Mouse (Mus musculus) CH12.LX (cell line): ENCODE results near the gene Kcnn4. TPM values are rescaled to one million over a fixed set of nuclear protein-coding genes. Genes with fewer than 3 reads are reported as not detected.

Experiments used
- DNase-seq: peaks from one replicate; pipeline ENCODE4 v3.0.0-alpha.2; 2013; ENCODE audit errors: extremely low read depth
- H3K27ac ChIP-seq: 2 replicates; pipeline ENCODE4 v1.5.1; 2012; ENCODE audit warnings: low read depth, mild to moderate bottlenecking, control low read depth, moderate library complexity; ENCODE audit not compliant: insufficient read depth
- H3K27me3 ChIP-seq: replicated peaks from 2 replicates; pipeline ENCODE3; 2012; ENCODE audit warnings: inconsistent platforms
- H3K36me3 ChIP-seq, 2 experiments: replicated peaks in 1 of 2; 2 replicates each; pipeline versions ENCODE3 to v1.6.1; 2012; ENCODE audit warnings: inconsistent platforms in 1 of 2, low read length in 1 of 2, mild to moderate bottlenecking in 1 of 2, mixed read lengths in 1 of 2, moderate library complexity in 1 of 2; ENCODE audit not compliant: control insufficient read depth in 1 of 2, insufficient read depth in 1 of 2
- H3K4me1 ChIP-seq, 2 experiments: 2 replicates each; pipeline ENCODE4 v1.6.1; 2012; ENCODE audit warnings: inconsistent platforms in 1 of 2, moderate library complexity in 1 of 2; ENCODE audit not compliant: insufficient read depth in 2 of 2, control insufficient read depth in 1 of 2
- H3K4me2 ChIP-seq: 2 replicates; pipeline ENCODE4 v1.6.1; 2012; ENCODE audit warnings: low read depth, mild to moderate bottlenecking, control low read depth; ENCODE audit not compliant: poor library complexity, insufficient read depth, severe bottlenecking
- H3K4me3 ChIP-seq, 3 experiments: fragments of 150-350 bp in 1 of 3; sonication (generic) in 1 of 3; replicated peaks in 1 of 3; 2 replicates each; pipeline versions ENCODE3 to v1.5.1; 2011 to 2012; ENCODE audit warnings: low read depth in 2 of 3, low read length in 2 of 3, mild to moderate bottlenecking in 2 of 3, moderate library complexity in 2 of 3, control low read depth in 1 of 3, improper control_type of control experiment in 1 of 3, inconsistent platforms in 1 of 3, mixed read lengths in 1 of 3; ENCODE audit not compliant: poor library complexity in 1 of 3
- H3K79me2 ChIP-seq: replicated peaks from 2 replicates; pipeline ENCODE4 v1.6.1; 2012; ENCODE audit warnings: mild to moderate bottlenecking, moderate library complexity; ENCODE audit not compliant: control insufficient read depth, poor library complexity, insufficient read depth, severe bottlenecking; ENCODE audit errors: extremely low read depth
- H3K9ac ChIP-seq: 2 replicates; pipeline ENCODE4 v1.6.1; 2012; ENCODE audit warnings: low read depth, mild to moderate bottlenecking, control low read depth, moderate library complexity; ENCODE audit not compliant: insufficient read depth
- H3K9me3 ChIP-seq: replicated peaks from 2 replicates; pipeline ENCODE3; 2012; ENCODE audit warnings: low read length, inconsistent platforms, mixed read lengths
- CHD1 ChIP-seq: IDR thresholded peaks from 2 replicates; pipeline ENCODE4 v1.6.1; 2012; ENCODE audit warnings: low read depth, low read length, improper control_type of control experiment, inconsistent platforms
- CTCF ChIP-seq, 2 experiments: IDR thresholded peaks in 1 of 2; conservative IDR thresholded peaks in 1 of 2; 2 replicates each; pipeline ENCODE4 v1.5.1; 2011 to 2012; ENCODE audit warnings: low read depth in 2 of 2, low read length in 2 of 2, improper control_type of control experiment in 1 of 2, inconsistent platforms in 1 of 2, mild to moderate bottlenecking in 1 of 2, moderate library complexity in 1 of 2
- ELF1 ChIP-seq: IDR thresholded peaks from 2 replicates; pipeline ENCODE4 v1.6.1; 2014; ENCODE audit warnings: low read depth, mild to moderate bottlenecking, inconsistent platforms, low read length, improper control_type of control experiment
- EP300 ChIP-seq: IDR thresholded peaks from 2 replicates; pipeline ENCODE4 v1.6.1; 2011; ENCODE audit warnings: low read length, improper control_type of control experiment
- GABPA ChIP-seq: IDR thresholded peaks from 2 replicates; pipeline ENCODE4 v1.6.1; 2012; ENCODE audit warnings: low read depth, low read length, improper control_type of control experiment, inconsistent platforms; ENCODE audit not compliant: insufficient replicate concordance
- IRF4 ChIP-seq: IDR thresholded peaks from 2 replicates; pipeline ENCODE4 v1.6.1; 2014; ENCODE audit warnings: low read depth, mild to moderate bottlenecking, inconsistent platforms, low read length, improper control_type of control experiment
- JUND ChIP-seq: conservative IDR thresholded peaks from 2 replicates; pipeline ENCODE4 v1.6.1; 2011; ENCODE audit warnings: low read depth, low read length, improper control_type of control experiment
- MAFK ChIP-seq: IDR thresholded peaks from 2 replicates; pipeline ENCODE4 v1.6.1; 2011; ENCODE audit warnings: low read length, improper control_type of control experiment; ENCODE audit not compliant: insufficient replicate concordance
- MAX ChIP-seq: IDR thresholded peaks from 2 replicates; pipeline ENCODE4 v1.6.1; 2011; ENCODE audit warnings: low read length, improper control_type of control experiment
- MEF2A ChIP-seq: IDR thresholded peaks from 2 replicates; pipeline ENCODE4 v1.6.1; 2014; ENCODE audit warnings: low read depth, mild to moderate bottlenecking, inconsistent platforms, low read length, improper control_type of control experiment, borderline replicate concordance
- MXI1 ChIP-seq: IDR thresholded peaks from 2 replicates; pipeline ENCODE4 v1.6.1; 2011; ENCODE audit warnings: mild to moderate bottlenecking, low read depth, low read length, improper control_type of control experiment
- NELFE ChIP-seq: IDR thresholded peaks from 2 replicates; pipeline ENCODE4 v1.6.1; 2011; ENCODE audit warnings: low read depth, low read length, improper control_type of control experiment
- RAD21 ChIP-seq: IDR thresholded peaks from 2 replicates; pipeline ENCODE4 v1.6.1; 2011; ENCODE audit warnings: low read depth, mild to moderate bottlenecking, low read length, improper control_type of control experiment, moderate library complexity
- RCOR1 ChIP-seq: conservative IDR thresholded peaks from 2 replicates; pipeline ENCODE4 v1.6.1; 2012; ENCODE audit warnings: low read depth, mild to moderate bottlenecking, inconsistent platforms, low read length, improper control_type of control experiment
- SMC3 ChIP-seq: IDR thresholded peaks from 2 replicates; pipeline ENCODE4 v1.6.1; 2011; ENCODE audit warnings: low read depth, low read length, improper control_type of control experiment
- TBP ChIP-seq: conservative IDR thresholded peaks from 2 replicates; pipeline ENCODE4 v1.6.1; 2011; ENCODE audit warnings: low read depth, low read length, improper control_type of control experiment
- TCF12 ChIP-seq: IDR thresholded peaks from 2 replicates; pipeline ENCODE4 v1.6.1; 2014; ENCODE audit warnings: low read depth, mild to moderate bottlenecking, inconsistent platforms, low read length, improper control_type of control experiment
- USF1 ChIP-seq: IDR thresholded peaks from 2 replicates; pipeline ENCODE4 v1.6.1; 2014; ENCODE audit warnings: low read depth, mild to moderate bottlenecking, inconsistent platforms, low read length, improper control_type of control experiment
- ZC3H11A ChIP-seq: IDR thresholded peaks from 2 replicates; pipeline ENCODE4 v1.6.1; 2012; ENCODE audit warnings: low read depth, mild to moderate bottlenecking, inconsistent platforms, low read length, improper control_type of control experiment
- ZMIZ1 ChIP-seq: IDR thresholded peaks from 2 replicates; pipeline ENCODE4 v1.6.1; 2012; ENCODE audit warnings: low read depth, mild to moderate bottlenecking, inconsistent platforms, low read length, improper control_type of control experiment
- dilution Hi-C: fragments of 300-500 bp; cut with MboI; formaldehyde crosslinking; loops from 2 replicates; pipeline ENCODE4 v1.14.3; 2020; ENCODE audit warnings: low sequenced_read_pairs; ENCODE audit not compliant: extremely low pct_unique_long_range_greater_than_20kb, extremely low pct_ligation_motif_present
- in situ Hi-C: fragments of 300-500 bp; cut with MboI; formaldehyde crosslinking; loops from 3 replicates; pipeline ENCODE4 v1.14.3; 2019; ENCODE audit warnings: low sequenced_read_pairs, low pct_ligation_motif_present, low pct_unique_long_range_greater_than_20kb, mixed read lengths
- polyA plus RNA-seq: library from polyadenylated mRNA; unstranded; fragments of >175 nt; gene quantifications from 2 replicates; pipeline ENCODE4 v1.2.1, GENCODE M21; 2012; ENCODE audit warnings: low read depth; ENCODE audit not compliant: insufficient read length
- total RNA-seq, 2 experiments: library from RNA; depleted of rRNA; stranded (reverse); fragments of 300-350 nt in 1 of 2; fragments of >200 nt in 1 of 2; gene quantifications; 2 replicates each; pipeline ENCODE4 v1.2.3; 2012 to 2014

Kcnn4 gene
- total and polyA plus RNA-seq, 3 experiments: 8.2 to 12.9 (median 10.5) TPM

DNA sequence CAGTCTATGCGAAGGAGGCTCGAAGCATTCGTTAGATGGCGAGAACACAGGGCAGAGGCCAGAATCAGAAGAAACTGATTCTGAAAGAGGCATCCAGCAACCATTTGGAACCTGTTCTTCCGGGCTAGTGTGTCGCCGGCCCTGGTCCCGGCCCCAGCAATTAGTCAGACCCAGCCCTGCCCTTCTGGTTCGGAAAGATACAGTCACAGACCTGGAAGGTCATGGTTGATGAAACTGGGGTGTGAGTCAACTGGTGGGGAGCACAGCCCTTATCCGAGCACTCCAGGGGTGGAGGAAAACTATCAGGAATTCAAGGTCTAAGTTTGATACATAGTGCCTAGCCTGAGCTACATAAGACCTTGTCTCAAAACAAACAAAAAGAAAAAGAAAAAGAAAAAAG lies 14.0 kb upstream of the Kcnn4 start:
- no peaks in the 10 kb centered on the region for H3K79me2 ChIP-seq
- H3K9ac ChIP-seq: no peak overlapping the region
- TF ChIP-seq RCOR1 (no peak), GABPA (no peak), CHD1 (no peak), IRF4 (no peak), ELF1 (no peak), EP300 (no peak), JUND (no peak), MAX (no peak), TBP (no peak), CTCF (conservative IDR thresholded peaks at IDR 0.05 in 1 of 2, IDR thresholded peaks at IDR 0.05 in 1 of 2; ENCODE audit: low read depth in 2 of 2, low read length in 2 of 2) (no peak), MAFK (no peak), ZC3H11A (no peak), RAD21 (no peak), MXI1 (no peak), USF1 (no peak), SMC3 (no peak), NELFE (no peak)
- no peaks in the 10 kb centered on the region for H3K36me3 ChIP-seq
- H3K27me3 ChIP-seq: peaks cover 61% of the 10 kb centered on the region
- in situ Hi-C loops (no loop called here), dilution Hi-C loops (no loop called here)
- peaks cover 0 to 5% of the 10 kb centered on the region in 2 experiments; a peak in 2 of 4 replicates for H3K4me1 ChIP-seq
- H3K9me3 ChIP-seq: peaks cover 16% of the 10 kb centered on the region
- H3K27ac ChIP-seq: no peak overlapping the region
- DNase-seq: no peak
- no peak overlapping the region for H3K4me3 ChIP-seq
- no peak overlapping the region for H3K4me2 ChIP-seq

DNA sequence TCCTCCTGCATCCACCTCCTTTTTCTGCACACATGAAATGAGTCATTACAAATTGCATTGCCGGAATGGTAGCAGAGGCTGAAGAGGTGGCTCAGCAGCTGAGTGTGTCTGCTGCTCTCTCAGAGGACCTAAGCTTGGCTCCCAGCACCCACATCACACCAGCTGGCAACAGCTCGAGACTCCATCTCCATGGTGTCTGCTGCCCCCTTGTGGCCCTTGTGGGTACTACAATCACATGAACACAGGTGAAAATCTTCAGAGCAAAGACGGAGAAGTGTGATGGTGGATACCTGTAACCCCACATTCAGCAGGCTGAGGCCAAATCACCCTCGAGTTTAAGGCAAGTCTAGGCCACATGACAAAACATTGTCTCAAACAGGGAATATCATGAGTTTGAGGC lies 12.2 kb upstream of the Kcnn4 start:
- no peaks in the 10 kb centered on the region for H3K79me2 ChIP-seq
- no peak overlapping the region for H3K4me2 ChIP-seq
- H3K36me3 ChIP-seq: no peaks in the 10 kb centered on the region
- no peak overlapping the region for H3K4me3 ChIP-seq
- DNase-seq: no peak
- TF ChIP-seq MAX (no peak), MEF2A (no peak), CTCF (conservative IDR thresholded peaks at IDR 0.05 in 1 of 2, IDR thresholded peaks at IDR 0.05 in 1 of 2; ENCODE audit: low read depth in 2 of 2, low read length in 2 of 2) (peak; percentile 35 to 60; a peak in 3 of 4 replicates), ZMIZ1 (no peak), RAD21 (peak; percentile 49), TCF12 (no peak)
- TF ChIP-seq, all 38 proteins: peak for 2
- Histone ChIP-seq H3K27ac (no peak overlapping the region), H3K9me3 (peaks cover 13% of the 10 kb centered on the region), H3K27me3 (peaks cover 48% of the 10 kb centered on the region), H3K4me1 (peaks cover 0 to 7% of the 10 kb centered on the region in 2 experiments; a peak in 2 of 4 replicates), H3K9ac (no peak overlapping the region)
- in situ Hi-C loops (no loop called here), dilution Hi-C loops (no loop called here)
